Mouse (Mus musculus): ENCODE data around the gene Lat. TPM values are rescaled to one million over a fixed set of nuclear protein-coding genes. Genes with fewer than 3 reads are reported as not detected.
A peak's percentile ranks its signal among the peaks of the same experiment; 100 is the strongest.

Lat gene
- total RNA-seq, 1 experiment = 8.0 TPM

- Histone ChIP-seq H3K36me3 (ENCODE audit: control insufficient read depth, insufficient read depth, low read length, poor library complexity, severe bottlenecking) (no peaks in the 10 kb centered on the region), H3K27ac (ENCODE audit: insufficient read depth, low read depth, low read length, poor library complexity, severe bottlenecking) (no peak overlapping the region)
Measured at GRCm38 (mm10) chr7:126347098-126347497, 22.3 kb downstream of the Lat start.

GRCm38 (mm10) chr7:126345969-126346368, 23.4 kb downstream of the Lat start:
- H3K9me3 ChIP-seq (ENCODE audit: control insufficient read depth, insufficient read depth, low read depth, low read length) = no peaks in the 10 kb centered on the region
- H3K9ac ChIP-seq (ENCODE audit: insufficient read depth, low read depth, low read length, poor library complexity, severe bottlenecking) = no peak overlapping the region
- no peaks in the 10 kb centered on the region for H3K36me3 ChIP-seq (ENCODE audit: control insufficient read depth, insufficient read depth, low read length, poor library complexity, severe bottlenecking)
- no peak overlapping the region for H3K4me3 ChIP-seq (ENCODE audit: insufficient read depth in 1 of 2, low read depth in 1 of 2, low read length in 2 of 2, poor library complexity in 1 of 2, severe bottlenecking in 1 of 2)
- in situ Hi-C loops (cut with MboI; ENCODE audit: low sequenced_read_pairs in 2 of 2, unreplicated experiment in 2 of 2) = no loop called here
- H3K4me1 ChIP-seq (ENCODE audit: control insufficient read depth in 2 of 2, insufficient read depth in 2 of 2, low read length in 2 of 2, poor library complexity in 1 of 2) = peaks cover 0 to 15% of the 10 kb centered on the region in 2 experiments; a peak in 1 of 4 replicates
- TF ChIP-seq ZNF384 (IDR thresholded peaks at IDR 0.05; ENCODE audit: low read depth, low read length) (peak; percentile 56; the same call in 1 of the 2 replicates), MAFK (IDR thresholded peaks at IDR 0.05; ENCODE audit: insufficient read depth, low read depth, low read length) (no peak), CHD2 (IDR thresholded peaks at IDR 0.05; ENCODE audit: low read depth, low read length) (no peak), ZC3H11A (IDR thresholded peaks at IDR 0.05; ENCODE audit: borderline replicate concordance, low read depth, low read length) (no peak), HCFC1 (IDR thresholded peaks at IDR 0.05; ENCODE audit: borderline replicate concordance, insufficient read depth, low read length) (no peak)
- peak overlapping the region; percentile 74; the same call in 1 of the 2 replicates for H3K27ac ChIP-seq (ENCODE audit: insufficient read depth, low read depth, low read length, poor library complexity, severe bottlenecking)
- no peak for DNase-seq (ENCODE audit: low read depth, low spot score)

More at GRCm38 (mm10) chr7:126347098-126347497, 22.3 kb downstream of the Lat start:
- in situ Hi-C loops (cut with MboI; ENCODE audit: low sequenced_read_pairs in 2 of 2, unreplicated experiment in 2 of 2) = no loop called here
- TF ChIP-seq MAFK (IDR thresholded peaks at IDR 0.05; ENCODE audit: insufficient read depth, low read depth, low read length) = no peak
- no peak for TF ChIP-seq ZC3H11A (IDR thresholded peaks at IDR 0.05; ENCODE audit: borderline replicate concordance, low read depth, low read length)
- no peak for TF ChIP-seq CHD2 (IDR thresholded peaks at IDR 0.05; ENCODE audit: low read depth, low read length)
- no peak for TF ChIP-seq HCFC1 (IDR thresholded peaks at IDR 0.05; ENCODE audit: borderline replicate concordance, insufficient read depth, low read length)
- TF ChIP-seq ZNF384 (IDR thresholded peaks at IDR 0.05; ENCODE audit: low read depth, low read length) = no peak
- no peak overlapping the region for H3K9ac ChIP-seq (ENCODE audit: insufficient read depth, low read depth, low read length, poor library complexity, severe bottlenecking)
- DNase-seq (ENCODE audit: low read depth, low spot score) = no peak
- no peaks in the 10 kb centered on the region for H3K9me3 ChIP-seq (ENCODE audit: control insufficient read depth, insufficient read depth, low read depth, low read length)
- H3K4me3 ChIP-seq (ENCODE audit: insufficient read depth in 1 of 2, low read depth in 1 of 2, low read length in 2 of 2, poor library complexity in 1 of 2, severe bottlenecking in 1 of 2) = no peak overlapping the region
- peaks cover 4 to 18% of the 10 kb centered on the region in 2 experiments; a peak in 2 of 4 replicates for H3K4me1 ChIP-seq (ENCODE audit: control insufficient read depth in 2 of 2, insufficient read depth in 2 of 2, low read length in 2 of 2, poor library complexity in 1 of 2)

- no peak overlapping the region for H3K4me3 ChIP-seq (ENCODE audit: insufficient read depth in 1 of 2, low read depth in 1 of 2, low read length in 2 of 2, poor library complexity in 1 of 2, severe bottlenecking in 1 of 2)
- in situ Hi-C loops (cut with MboI; ENCODE audit: low sequenced_read_pairs in 2 of 2, unreplicated experiment in 2 of 2) = no loop called here
- no peak overlapping the region for H3K9ac ChIP-seq (ENCODE audit: insufficient read depth, low read depth, low read length, poor library complexity, severe bottlenecking)
- peaks cover 0 to 15% of the 10 kb centered on the region in 2 experiments; a peak in 2 of 4 replicates for H3K4me1 ChIP-seq (ENCODE audit: control insufficient read depth in 2 of 2, insufficient read depth in 2 of 2, low read length in 2 of 2, poor library complexity in 1 of 2)
- TF ChIP-seq ZC3H11A (IDR thresholded peaks at IDR 0.05; ENCODE audit: borderline replicate concordance, low read depth, low read length) = no peak
- no peak for TF ChIP-seq CHD2 (IDR thresholded peaks at IDR 0.05; ENCODE audit: low read depth, low read length)
- no peak for TF ChIP-seq MAFK (IDR thresholded peaks at IDR 0.05; ENCODE audit: insufficient read depth, low read depth, low read length)
- TF ChIP-seq ZNF384 (IDR thresholded peaks at IDR 0.05; ENCODE audit: low read depth, low read length) = no peak
- no peak for TF ChIP-seq HCFC1 (IDR thresholded peaks at IDR 0.05; ENCODE audit: borderline replicate concordance, insufficient read depth, low read length)
- peak overlapping the region; percentile 74; the same call in 1 of the 2 replicates for H3K27ac ChIP-seq (ENCODE audit: insufficient read depth, low read depth, low read length, poor library complexity, severe bottlenecking)
- no peaks in the 10 kb centered on the region for H3K9me3 ChIP-seq (ENCODE audit: control insufficient read depth, insufficient read depth, low read depth, low read length)
- H3K36me3 ChIP-seq (ENCODE audit: control insufficient read depth, insufficient read depth, low read length, poor library complexity, severe bottlenecking) = no peaks in the 10 kb centered on the region
- no peak for DNase-seq (ENCODE audit: low read depth, low spot score)
Measured at GRCm38 (mm10) chr7:126345557-126345956, 23.8 kb downstream of the Lat start.

- H3K36me3 ChIP-seq (ENCODE audit: control insufficient read depth, insufficient read depth, low read length, poor library complexity, severe bottlenecking) = no peaks in the 10 kb centered on the region
- in situ Hi-C loops (cut with MboI; ENCODE audit: low sequenced_read_pairs in 2 of 2, unreplicated experiment in 2 of 2) = no loop called here
- TF ChIP-seq ZNF384 (IDR thresholded peaks at IDR 0.05; ENCODE audit: low read depth, low read length) (no peak), ZC3H11A (IDR thresholded peaks at IDR 0.05; ENCODE audit: borderline replicate concordance, low read depth, low read length) (no peak), MAFK (IDR thresholded peaks at IDR 0.05; ENCODE audit: insufficient read depth, low read depth, low read length) (no peak), HCFC1 (IDR thresholded peaks at IDR 0.05; ENCODE audit: borderline replicate concordance, insufficient read depth, low read length) (no peak), CHD2 (IDR thresholded peaks at IDR 0.05; ENCODE audit: low read depth, low read length) (no peak)
- H3K9me3 ChIP-seq (ENCODE audit: control insufficient read depth, insufficient read depth, low read depth, low read length) = no peaks in the 10 kb centered on the region
- no peak for DNase-seq (ENCODE audit: low read depth, low spot score)
- no peak overlapping the region for H3K27ac ChIP-seq (ENCODE audit: insufficient read depth, low read depth, low read length, poor library complexity, severe bottlenecking)
- H3K4me1 ChIP-seq (ENCODE audit: control insufficient read depth in 2 of 2, insufficient read depth in 2 of 2, low read length in 2 of 2, poor library complexity in 1 of 2) = peaks cover 0 to 32% of the 10 kb centered on the region in 2 experiments; a peak in 2 of 4 replicates
- no peak overlapping the region for H3K9ac ChIP-seq (ENCODE audit: insufficient read depth, low read depth, low read length, poor library complexity, severe bottlenecking)
- no peak overlapping the region for H3K4me3 ChIP-seq (ENCODE audit: insufficient read depth in 1 of 2, low read depth in 1 of 2, low read length in 2 of 2, poor library complexity in 1 of 2, severe bottlenecking in 1 of 2)
Measured at GRCm38 (mm10) chr7:126340896-126341295, 28.5 kb downstream of the Lat start.

Data from ES-E14 (cell line).